Mouse (Mus musculus) midbrain, embryonic 14.5 days (tissue): ENCODE measurements at regions not wholly inside any gene's neighbourhood (a gene's known extent, or its start where the extent isn't known, plus 50 kb on each side); places are given as distances from the start of the nearest gene placed in this dataset.
A peak's percentile ranks its signal among the peaks of the same experiment; 100 is the strongest.
"Not testable (repeated sequence)": the region's sequence is repeated elsewhere in the genome, so short reads cannot be mapped to it uniquely, and the experiment has no call there.

Source experiments
- ATAC-seq: fragments of 200-750 bp; cut with Nextera tagmentation; 2 replicates; pipeline ENCODE4 v1.8.0; 2017; ENCODE audit warnings: moderate number of reproducible peaks, moderate library complexity; ENCODE audit not compliant: low FRiP score, low TSS enrichment
- DNase-seq: peaks from one replicate; pipeline ENCODE4 v3.0.0-alpha.2; 2015
- H3K27ac ChIP-seq: fragments of 300-500 bp; sonication (generic); replicated peaks from 2 replicates; pipeline ENCODE4 v1.5.1; 2014; ENCODE audit warnings: mild to moderate bottlenecking, low read depth, low read length, moderate library complexity
- H3K27me3 ChIP-seq: fragments of 300-500 bp; sonication (generic); 2 replicates; pipeline ENCODE4 v1.6.1; 2014; ENCODE audit warnings: low read length, control low read depth, mixed read lengths; ENCODE audit not compliant: control insufficient read depth, insufficient read depth
- H3K36me3 ChIP-seq: fragments of 300-500 bp; sonication (generic); 2 replicates; pipeline ENCODE4 v1.6.1; 2014; ENCODE audit warnings: low read length, control low read depth; ENCODE audit not compliant: control insufficient read depth, insufficient read depth
- H3K4me1 ChIP-seq: fragments of 300-500 bp; sonication (generic); 2 replicates; pipeline ENCODE4 v1.6.1; 2014; ENCODE audit warnings: mild to moderate bottlenecking, antibody characterized with exemption, low read length, control low read depth; ENCODE audit not compliant: control insufficient read depth, insufficient read depth
- H3K4me2 ChIP-seq: fragments of 300-500 bp; sonication (generic); 2 replicates; pipeline ENCODE4 v1.6.1; 2014; ENCODE audit warnings: mild to moderate bottlenecking, low read length, moderate library complexity
- H3K4me3 ChIP-seq: fragments of 300-500 bp; sonication (generic); replicated peaks from 2 replicates; pipeline ENCODE4 v1.5.1; 2014; ENCODE audit warnings: low read depth, low read length
- H3K9ac ChIP-seq: fragments of 300-500 bp; sonication (generic); replicated peaks from 2 replicates; pipeline ENCODE4 v1.6.1; 2014; ENCODE audit warnings: mild to moderate bottlenecking, low read length, moderate library complexity
- H3K9me3 ChIP-seq: fragments of 300-500 bp; sonication (generic); 2 replicates; pipeline ENCODE4 v1.6.1; 2016; ENCODE audit warnings: low read length, control low read depth, mixed read lengths; ENCODE audit not compliant: control insufficient read depth
- WGBS: fragments of 180-500 bp; shearing (Covaris S2); extraction: QIAGEN DNeasy Blood & Tissue Kit; methylation state at CpG from one replicate; pipeline ENCODE4 v1.1.7; 2014; 5-methylcytosine and 5-hydroxymethylcytosine counted together

- H3K4me2 ChIP-seq, H3K27me3 ChIP-seq, H3K9me3 ChIP-seq, H3K9ac ChIP-seq, H3K4me1 ChIP-seq, H3K27ac ChIP-seq, DNase-seq, H3K36me3 ChIP-seq, H3K4me3 ChIP-seq: not testable (repeated sequence)
- peak; percentile 80 for ATAC-seq
- WGBS = 88% methylated on average over 4 of the region's 4 CpGs
Measured at GRCm38 (mm10) chr3:44991467-44991992, 386.7 kb upstream of the Pcdh10 start.
